Mouse (Mus musculus): ENCODE data around the gene Sart3.
"Not testable (repeated sequence)": the region's sequence is repeated elsewhere in the genome, so short reads cannot be mapped to it uniquely, and the experiment has no call there.

Sart3 gene

DNA sequence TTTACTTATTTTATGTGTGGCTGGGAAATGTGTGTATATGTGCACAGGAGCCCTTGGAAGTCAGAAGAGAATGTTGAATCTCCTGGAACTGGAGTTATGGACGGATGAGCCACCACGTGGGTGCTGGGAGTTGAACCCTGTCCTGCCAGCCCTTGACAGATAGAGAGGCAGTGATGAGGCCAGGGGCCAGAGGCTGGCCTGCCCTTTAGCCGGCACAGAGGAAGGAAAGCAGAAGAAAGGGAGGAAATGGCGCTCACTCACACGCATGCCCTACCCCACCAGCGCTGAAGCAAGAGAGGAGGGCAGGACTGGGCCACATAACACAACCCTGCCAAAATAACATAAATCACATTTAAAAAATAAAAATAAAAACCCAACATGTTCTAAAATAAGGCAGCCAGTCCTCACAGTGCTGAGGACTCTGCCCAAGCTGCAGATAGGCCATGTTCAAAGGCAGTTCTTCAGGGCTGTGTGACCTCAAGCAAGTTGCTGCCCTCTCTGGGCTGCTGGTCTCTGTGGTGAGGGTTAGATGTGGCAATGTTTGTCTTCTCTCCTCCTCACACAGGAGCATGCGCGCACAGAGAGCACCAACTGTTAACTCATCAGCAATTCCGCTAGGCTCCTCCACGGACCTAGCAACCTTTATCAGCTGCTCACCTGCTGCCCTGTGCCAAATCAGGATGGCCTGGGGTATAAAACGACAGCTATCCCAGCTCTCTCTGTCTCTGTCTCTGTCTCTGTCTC lies 18.3 kb upstream of the Sart3 start:
- DNase-seq (ENCODE audit: low read depth, low spot score) = no peak

DNA sequence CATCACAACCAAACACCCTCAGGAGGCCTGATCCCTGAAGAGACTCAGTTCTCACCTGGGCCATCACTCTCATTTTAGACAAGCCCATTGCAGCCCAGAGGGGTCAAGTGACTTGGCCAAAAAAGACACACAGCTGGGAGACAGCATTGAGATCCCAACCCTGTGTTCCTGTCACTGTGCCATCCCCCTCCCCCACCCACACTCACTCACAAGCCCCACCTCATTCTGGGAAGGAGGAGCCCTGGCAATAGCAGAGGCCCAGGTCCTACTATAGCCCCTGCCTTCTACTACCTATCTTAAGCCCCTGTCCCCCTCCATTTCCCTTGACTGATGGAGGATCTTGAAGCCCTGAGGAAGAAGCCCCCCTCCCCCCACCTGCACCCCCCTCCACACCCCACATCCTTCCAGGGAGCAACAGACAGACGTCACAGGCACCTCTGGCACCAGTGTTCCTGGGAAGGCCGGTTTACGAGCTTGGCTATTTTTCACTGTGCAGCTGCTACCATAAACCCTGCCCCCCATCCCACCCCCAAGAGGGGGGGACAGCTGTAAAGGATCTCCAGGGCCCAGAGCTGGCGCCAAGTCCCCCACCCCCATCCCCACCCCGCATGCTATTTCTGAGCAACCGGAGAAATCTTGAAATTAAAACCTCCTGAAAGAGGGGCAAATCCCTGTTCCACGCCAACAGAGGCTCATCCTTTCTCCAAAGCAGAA lies 16.9 kb upstream of the Sart3 start:
- peak; percentile 47 for DNase-seq (ENCODE audit: low read depth, low spot score)

- DNase-seq (ENCODE audit: low read depth, low spot score) = no peak
These were observed 16.3 kb upstream of the Sart3 start for GRCm38 (mm10) chr5:113788645-113789044.

DNA sequence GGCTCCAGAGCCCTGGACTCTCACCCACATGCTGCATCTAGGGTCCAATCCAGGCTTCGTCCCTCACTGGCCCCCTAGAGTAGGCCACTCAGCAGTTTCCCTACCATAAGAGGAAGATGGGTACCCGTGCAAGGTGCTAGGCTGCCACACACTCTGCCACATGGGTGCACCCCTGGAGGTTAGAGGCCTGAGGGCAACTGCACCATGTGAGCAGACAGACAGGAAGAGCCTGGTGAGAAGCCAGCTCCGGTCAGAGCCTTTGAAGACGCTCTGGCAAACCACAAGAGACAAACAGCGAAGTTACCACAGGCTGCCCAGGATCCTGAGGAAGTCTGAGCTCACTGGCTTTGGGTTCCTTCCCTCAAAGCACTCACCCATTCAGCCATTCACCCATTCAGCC lies 14.7 kb upstream of the Sart3 start:
- DNase-seq (ENCODE audit: low read depth, low spot score) = no peak

DNA sequence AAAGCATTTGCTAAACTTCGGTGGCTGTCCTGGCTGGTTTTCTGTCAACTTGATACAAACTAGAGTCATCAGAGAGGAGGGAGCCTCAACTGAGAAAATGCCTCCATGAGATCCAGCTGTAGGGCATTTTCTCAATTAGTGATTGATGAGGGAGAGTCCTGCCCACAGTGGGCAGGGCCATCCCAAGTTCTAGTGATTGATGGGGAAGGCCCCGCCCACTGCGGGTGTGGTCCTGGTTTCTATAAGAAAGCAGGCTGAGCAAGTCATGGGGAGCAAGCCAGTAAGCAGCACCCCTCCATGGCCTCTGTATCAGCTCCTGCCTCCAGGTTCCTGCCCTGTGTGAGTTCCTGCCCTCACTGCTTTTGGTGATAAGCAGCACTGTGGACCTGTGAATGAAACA lies 11.8 kb upstream of the Sart3 start:
- not testable (repeated sequence) for DNase-seq (ENCODE audit: low read depth, low spot score)

- DNase-seq (ENCODE audit: low read depth, low spot score) = no peak
These were observed 11.3 kb upstream of the Sart3 start for GRCm38 (mm10) chr5:113783581-113784001.

- no peak for DNase-seq (ENCODE audit: low read depth, low spot score)
These were observed 10.3 kb upstream of the Sart3 start for GRCm38 (mm10) chr5:113782624-113783023.

GRCm38 (mm10) chr5:113781875-113782274 lies 9.6 kb upstream of the Sart3 start:
- DNase-seq (ENCODE audit: low read depth, low spot score) = no peak

- DNase-seq (ENCODE audit: low read depth, low spot score) = no peak
These were observed 8.9 kb upstream of the Sart3 start for GRCm38 (mm10) chr5:113781254-113781653.

DNA sequence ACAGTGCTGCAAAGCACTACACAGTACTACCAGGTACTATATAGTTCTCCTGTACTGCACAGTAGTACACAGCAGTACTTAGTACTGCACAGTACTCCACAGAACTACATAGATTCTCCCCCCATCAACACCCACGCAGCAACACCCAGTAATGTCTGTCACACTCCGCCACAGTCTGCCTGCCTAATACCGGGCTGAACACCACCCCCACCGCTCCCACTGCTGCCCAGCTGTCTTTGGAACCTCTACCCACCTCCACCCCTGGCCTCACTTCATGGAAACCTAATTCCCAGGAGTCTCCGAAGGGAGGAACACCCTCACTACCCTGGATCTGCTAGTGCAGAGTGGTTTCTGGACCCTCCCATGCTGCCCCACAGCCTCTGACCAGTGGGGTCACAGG lies 8.5 kb upstream of the Sart3 start:
- no peak for DNase-seq (ENCODE audit: low read depth, low spot score)

DNA sequence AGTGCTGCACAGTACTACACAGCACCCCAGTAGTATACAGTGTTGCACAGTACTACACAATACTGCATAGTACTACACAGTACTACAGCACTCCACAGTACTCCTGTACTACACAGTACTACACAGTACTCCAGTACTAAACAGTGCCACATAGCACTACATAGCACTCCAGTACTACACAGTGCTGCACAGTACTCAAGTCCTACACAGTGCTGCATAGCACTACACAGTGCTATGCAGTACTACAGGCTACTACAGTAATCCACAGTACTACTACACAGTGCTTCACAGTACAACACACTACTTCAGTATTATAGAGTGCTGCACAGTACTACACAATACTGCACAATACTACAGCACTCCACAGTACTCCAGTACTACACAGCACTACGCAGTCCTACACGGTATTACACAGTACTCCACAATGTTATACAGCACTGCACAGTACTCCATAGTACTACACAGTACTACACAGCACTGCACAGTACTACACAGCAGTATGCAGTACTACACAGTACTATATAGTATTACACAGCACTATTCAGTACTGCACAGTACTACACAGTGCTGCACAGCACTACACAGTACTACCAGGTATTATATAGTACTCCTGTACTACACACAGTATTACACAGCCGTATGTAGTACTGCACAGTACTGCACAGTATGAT lies 7.9 kb upstream of the Sart3 start:
- no peak for DNase-seq (ENCODE audit: low read depth, low spot score)

DNA sequence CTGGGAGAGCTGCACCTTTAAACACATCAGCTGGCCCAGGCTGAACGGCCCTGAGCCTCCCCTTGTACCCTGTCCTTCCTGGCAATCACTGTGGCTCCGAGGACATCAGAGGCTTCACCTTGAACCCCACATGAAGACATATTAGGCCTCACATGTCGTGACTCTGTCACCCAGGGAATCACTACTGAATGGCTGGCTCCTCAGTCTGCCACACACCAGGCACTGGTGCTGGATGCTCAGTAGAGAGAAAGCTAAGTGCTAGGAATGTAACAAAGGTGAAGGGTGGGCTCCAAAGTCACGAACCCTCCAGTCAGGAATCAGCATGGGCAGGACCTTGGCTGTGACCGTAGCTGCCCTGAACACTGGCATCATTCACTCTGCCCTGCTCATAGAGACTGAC lies 7.3 kb upstream of the Sart3 start:
- DNase-seq (ENCODE audit: low read depth, low spot score) = no peak

DNA sequence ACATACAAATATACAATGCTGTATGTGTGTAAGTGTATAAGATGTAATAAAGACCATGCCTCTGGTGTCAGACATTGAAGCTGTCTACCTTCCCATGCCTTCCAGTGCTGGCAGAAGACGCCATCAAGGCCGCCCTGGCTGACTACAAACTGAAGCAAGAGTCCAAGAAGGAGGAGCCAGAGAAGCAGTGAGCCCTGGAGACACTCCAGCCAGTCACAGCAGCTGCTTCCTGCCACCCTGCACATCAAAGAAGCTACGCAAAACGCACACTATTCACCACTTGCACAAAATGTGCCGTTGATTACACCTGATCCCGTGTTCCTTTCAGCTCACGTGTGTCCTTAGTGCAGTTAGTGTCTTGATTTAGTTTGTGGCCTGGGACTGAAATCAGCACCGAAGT lies 5.4 kb upstream of the Sart3 start:
- not testable (repeated sequence) for DNase-seq (ENCODE audit: low read depth, low spot score)

DNA sequence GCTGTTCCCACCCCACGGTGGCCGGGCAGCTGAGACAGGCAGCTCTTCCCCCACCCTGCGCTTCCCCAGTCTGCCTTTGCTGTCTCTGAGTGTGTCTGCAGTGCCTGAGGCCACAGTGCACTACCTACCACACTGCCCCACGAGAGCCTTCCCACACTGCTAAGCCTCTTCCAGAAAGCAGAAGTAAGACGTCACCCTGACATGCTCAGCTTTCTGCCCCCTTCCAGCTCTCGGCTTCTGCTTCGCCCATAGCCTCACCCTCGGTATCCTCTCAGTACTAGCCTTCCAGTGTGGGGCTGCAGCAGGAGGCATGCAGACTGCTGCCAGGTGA lies 4.6 kb upstream of the Sart3 start:
- DNase-seq (ENCODE audit: low read depth, low spot score) = no peak

GRCm38 (mm10) chr5:113776128-113776895 lies 4.0 kb upstream of the Sart3 start:
- no peak for DNase-seq (ENCODE audit: low read depth, low spot score)

DNA sequence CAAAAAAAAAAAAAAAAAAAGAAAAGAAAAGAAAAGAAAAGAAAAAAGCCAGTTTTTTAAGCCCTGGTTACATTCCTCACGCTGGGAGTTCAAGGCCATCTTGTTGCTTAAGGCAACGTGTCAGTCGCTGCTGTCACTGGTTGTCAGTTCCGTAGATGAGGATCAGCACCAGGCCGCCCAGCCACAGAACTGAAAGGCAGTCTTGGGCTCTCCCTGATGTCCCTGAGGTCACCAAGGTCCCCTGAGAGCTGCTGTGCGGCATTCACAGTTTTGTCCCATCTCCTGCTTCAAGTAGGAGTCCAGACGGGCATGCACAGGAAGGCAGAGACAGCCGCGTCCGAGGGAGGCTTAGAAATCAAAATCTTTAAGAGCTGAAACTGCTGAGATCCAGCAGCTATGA lies 3.3 kb upstream of the Sart3 start:
- no peak for DNase-seq (ENCODE audit: low read depth, low spot score)

DNA sequence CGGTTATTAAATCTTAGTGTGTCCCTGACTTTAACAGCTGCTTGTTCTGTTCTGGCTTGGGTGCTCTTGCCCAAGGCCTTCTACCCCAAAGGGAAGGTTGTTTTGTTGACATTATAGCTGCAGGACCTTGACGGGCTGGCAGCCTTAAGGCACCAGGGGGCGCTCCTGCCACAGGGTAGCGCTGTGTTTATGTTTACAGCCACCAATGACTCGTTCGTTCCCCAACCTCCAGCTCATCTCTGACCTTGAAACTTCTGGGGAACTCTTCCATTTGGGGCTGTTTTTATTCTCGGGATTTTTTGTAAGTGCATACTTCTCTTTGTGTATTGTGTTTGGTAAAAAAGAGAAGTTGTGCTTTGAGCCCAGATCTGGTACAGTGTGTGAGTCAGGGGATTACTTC lies 1.4 kb upstream of the Sart3 start:
- DNase-seq (ENCODE audit: low read depth, low spot score) = peak; percentile 75

DNA sequence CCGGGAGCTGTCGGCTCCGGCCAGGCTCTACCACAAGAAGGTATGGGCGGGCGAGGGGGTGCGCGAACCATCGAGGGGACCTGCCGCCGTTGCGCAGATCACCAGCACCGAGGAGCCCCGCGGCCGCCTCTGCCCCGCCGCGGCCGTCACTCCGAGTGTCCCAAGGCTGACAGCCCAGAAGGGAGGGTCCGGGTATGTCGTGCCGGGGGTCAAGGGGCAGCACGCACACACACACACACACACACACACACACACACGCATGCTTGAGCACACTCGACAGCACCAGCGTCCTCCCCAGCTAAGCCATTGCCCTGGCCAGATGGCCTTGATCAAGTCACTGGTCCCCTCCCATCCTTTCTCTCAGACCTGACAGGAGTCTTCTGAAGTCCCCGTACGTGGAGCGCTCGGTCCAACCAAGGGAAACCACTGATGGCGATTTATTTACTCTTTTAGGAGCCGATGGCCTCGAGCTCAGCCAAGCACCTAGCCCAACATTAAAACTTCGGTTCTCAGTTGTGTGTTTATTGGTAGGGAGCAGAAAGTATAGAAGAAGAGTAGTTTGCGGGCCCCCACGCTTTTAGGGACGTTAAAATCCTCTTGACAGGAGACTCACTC lies 702 bp upstream of the Sart3 start:
- no peak for DNase-seq (ENCODE audit: low read depth, low spot score)

DNA sequence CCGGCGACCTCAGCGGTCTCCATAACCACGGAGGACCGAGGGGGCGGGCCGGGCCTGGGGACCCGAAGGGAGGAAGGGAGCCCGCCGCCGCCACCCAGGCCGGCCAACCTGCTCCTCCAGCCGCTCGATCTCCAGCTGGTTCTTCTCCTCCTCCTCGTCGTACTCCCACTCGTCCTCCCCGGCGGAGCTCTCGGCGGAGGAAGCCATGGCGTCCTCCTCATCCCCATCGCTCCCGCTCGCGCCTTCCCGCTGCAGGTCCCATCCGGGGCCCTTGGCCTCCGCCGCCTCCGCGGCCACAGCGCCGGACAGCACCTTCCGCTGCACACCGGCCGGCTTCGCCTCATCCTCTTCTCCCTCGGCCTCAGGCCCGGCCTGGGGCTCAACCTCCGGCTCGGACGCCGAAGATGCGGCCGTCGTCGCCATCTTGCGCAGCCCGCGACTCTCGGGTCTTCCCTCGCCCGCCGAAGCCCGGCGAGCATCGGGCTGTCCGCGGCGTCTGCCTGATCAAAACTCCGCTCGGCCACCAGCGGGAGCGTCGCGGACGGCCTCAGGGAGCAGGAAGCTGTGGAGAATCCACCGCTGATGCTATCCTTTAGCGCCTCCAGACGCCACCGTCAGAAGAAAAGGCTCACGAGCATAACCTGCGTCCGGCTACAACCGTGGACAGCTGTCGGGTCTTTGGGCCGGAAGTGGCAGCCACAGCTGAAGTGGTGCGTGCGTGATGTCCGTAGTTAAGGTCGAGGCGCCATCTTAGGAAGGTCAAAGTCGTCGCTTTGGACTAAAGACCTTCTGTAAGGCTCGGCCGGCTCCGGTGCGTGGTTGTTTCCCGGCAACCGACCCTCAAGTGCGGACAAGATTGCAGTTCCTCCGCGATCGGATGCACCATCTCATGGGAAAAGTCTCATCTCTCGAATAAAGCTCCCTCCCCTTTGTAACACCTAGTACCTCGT lies 822 bp downstream of the Sart3 start:
- DNase-seq (ENCODE audit: low read depth, low spot score) = peak; percentile 76

- no peak for DNase-seq (ENCODE audit: low read depth, low spot score)
These were observed 3.5 kb downstream of the Sart3 start for GRCm38 (mm10) chr5:113768806-113769205.
